Mouse (Mus musculus) MEL (cell line): ENCODE data around the gene Acvrl1. TPM values are rescaled to one million over a fixed set of nuclear protein-coding genes. Genes with fewer than 3 reads are reported as not detected.

Experiments
- DNase-seq: peaks from one replicate; pipeline ENCODE4 v3.0.0; 2011; ENCODE audit warnings: low read depth, low spot score
- H3K27ac ChIP-seq: 2 replicates; pipeline ENCODE4 v1.5.1; 2012; ENCODE audit warnings: low read depth, mild to moderate bottlenecking, control low read depth, low read length, moderate library complexity; ENCODE audit not compliant: control insufficient read depth
- H3K27me3 ChIP-seq, 2 experiments: fragments of 150-350 bp in 1 of 2; sonication (generic) in 1 of 2; 2 replicates each; pipeline ENCODE4 v1.6.1; 2012; ENCODE audit warnings: low read length in 2 of 2, mild to moderate bottlenecking in 2 of 2, improper control_type of control experiment in 1 of 2, moderate library complexity in 1 of 2; ENCODE audit not compliant: insufficient read depth in 2 of 2, control insufficient read depth in 1 of 2
- H3K36me3 ChIP-seq, 2 experiments: 2 replicates each; pipeline ENCODE4 v1.6.1; 2012 to 2014; ENCODE audit warnings: low read length in 2 of 2, improper control_type of control experiment in 1 of 2, inconsistent platforms in 1 of 2, mild to moderate bottlenecking in 1 of 2; ENCODE audit not compliant: insufficient read depth in 2 of 2, control insufficient read depth in 1 of 2
- H3K4me1 ChIP-seq, 2 experiments: fragments of 150-350 bp in 1 of 2; sonication (generic) in 1 of 2; 2 replicates each; pipeline ENCODE4 v1.6.1; 2012; ENCODE audit warnings: low read length in 2 of 2, improper control_type of control experiment in 1 of 2, mild to moderate bottlenecking in 1 of 2; ENCODE audit not compliant: insufficient read depth in 2 of 2, control insufficient read depth in 1 of 2
- H3K4me3 ChIP-seq, 2 experiments: fragments of 150-350 bp in 1 of 2; sonication (generic) in 1 of 2; 2 replicates each; pipeline ENCODE4 v1.5.1; 2012; ENCODE audit warnings: low read depth in 2 of 2, low read length in 2 of 2, mild to moderate bottlenecking in 2 of 2, moderate library complexity in 2 of 2, control low read depth in 1 of 2, improper control_type of control experiment in 1 of 2; ENCODE audit not compliant: control insufficient read depth in 1 of 2, insufficient read depth in 1 of 2
- H3K79me2 ChIP-seq: 2 replicates; pipeline ENCODE4 v1.6.1; 2012; ENCODE audit warnings: mild to moderate bottlenecking, low read length, moderate library complexity; ENCODE audit not compliant: control insufficient read depth, poor library complexity, insufficient read depth
- H3K9ac ChIP-seq: 2 replicates; pipeline ENCODE4 v1.6.1; 2012; ENCODE audit warnings: low read depth, mild to moderate bottlenecking, control low read depth, low read length, moderate library complexity; ENCODE audit not compliant: control insufficient read depth, poor library complexity, severe bottlenecking
- H3K9me3 ChIP-seq: fragments of 150-350 bp; sonication (generic); replicated peaks from 2 replicates; pipeline ENCODE4 v1.6.1; 2012; ENCODE audit warnings: mild to moderate bottlenecking, low read length, improper control_type of control experiment, moderate library complexity; ENCODE audit not compliant: insufficient read depth
- BHLHE40 ChIP-seq: IDR thresholded peaks from 2 replicates; pipeline ENCODE4 v1.6.1; 2012; ENCODE audit warnings: low read depth, mild to moderate bottlenecking, inconsistent platforms, low read length, improper control_type of control experiment, borderline replicate concordance
- CHD1 ChIP-seq: IDR thresholded peaks from 2 replicates; pipeline ENCODE4 v1.6.1; 2012; ENCODE audit warnings: low read depth, mild to moderate bottlenecking, inconsistent platforms, low read length, improper control_type of control experiment
- CHD2 ChIP-seq: IDR thresholded peaks from 2 replicates; pipeline ENCODE4 v1.6.1; 2011; ENCODE audit warnings: low read length, improper control_type of control experiment
- CTCF ChIP-seq, 3 experiments: IDR thresholded peaks in 2 of 3; conservative IDR thresholded peaks in 1 of 3; 2 replicates each; pipeline ENCODE4 v1.5.1; 2011 to 2012; ENCODE audit warnings: low read length in 3 of 3, low read depth in 2 of 3, mild to moderate bottlenecking in 2 of 3, improper control_type of control experiment in 1 of 3, inconsistent platforms in 1 of 3, mixed read lengths in 1 of 3, moderate library complexity in 1 of 3; ENCODE audit not compliant: control insufficient read depth in 1 of 3, insufficient read depth in 1 of 3, poor library complexity in 1 of 3, severe bottlenecking in 1 of 3
- EP300 ChIP-seq, 2 experiments: IDR thresholded peaks; 2 replicates each; pipeline ENCODE4 v1.6.1; 2011; ENCODE audit warnings: improper control_type of control experiment in 2 of 2, low read length in 2 of 2, low read depth in 1 of 2, mild to moderate bottlenecking in 1 of 2
- ETS1 ChIP-seq: IDR thresholded peaks from 2 replicates; pipeline ENCODE4 v1.6.1; 2012; ENCODE audit warnings: low read depth, mild to moderate bottlenecking, inconsistent platforms, low read length, improper control_type of control experiment, moderate library complexity
- GATA1 ChIP-seq: IDR thresholded peaks from 2 replicates; pipeline ENCODE4 v1.6.1; 2011; ENCODE audit warnings: low read depth, low read length, improper control_type of control experiment
- HCFC1 ChIP-seq: IDR thresholded peaks from 2 replicates; pipeline ENCODE4 v1.6.1; 2012; ENCODE audit warnings: low read depth, mild to moderate bottlenecking, inconsistent platforms, low read length, improper control_type of control experiment, moderate library complexity
- JUND ChIP-seq: IDR thresholded peaks from 2 replicates; pipeline ENCODE4 v1.6.1; 2011; ENCODE audit warnings: low read depth, mild to moderate bottlenecking, improper control_type of control experiment, low read length
- KAT2A ChIP-seq: conservative IDR thresholded peaks from 2 replicates; pipeline ENCODE4 v1.6.1; 2012; ENCODE audit warnings: low read depth, low read length, improper control_type of control experiment, inconsistent platforms
- MAFK ChIP-seq: IDR thresholded peaks from 2 replicates; pipeline ENCODE4 v1.6.1; 2011; ENCODE audit warnings: low read depth, mild to moderate bottlenecking, low read length, improper control_type of control experiment, borderline replicate concordance
- MAX ChIP-seq: IDR thresholded peaks from 2 replicates; pipeline ENCODE4 v1.6.1; 2011; ENCODE audit warnings: low read length, improper control_type of control experiment
- MAZ ChIP-seq: IDR thresholded peaks from 2 replicates; pipeline ENCODE4 v1.6.1; 2012; ENCODE audit warnings: low read depth, mild to moderate bottlenecking, inconsistent platforms, low read length, improper control_type of control experiment
- MEF2A ChIP-seq: IDR thresholded peaks from 2 replicates; pipeline ENCODE4 v1.6.1; 2014; ENCODE audit warnings: low read depth, mild to moderate bottlenecking, inconsistent platforms, low read length, improper control_type of control experiment; ENCODE audit not compliant: poor library complexity, insufficient replicate concordance, severe bottlenecking; ENCODE audit errors: extremely low read depth
- MXI1 ChIP-seq: IDR thresholded peaks from 2 replicates; pipeline ENCODE4 v1.6.1; 2011; ENCODE audit warnings: mild to moderate bottlenecking, low read depth, low read length, improper control_type of control experiment
- MYB ChIP-seq: IDR thresholded peaks from 2 replicates; pipeline ENCODE4 v1.6.1; 2011; ENCODE audit warnings: mild to moderate bottlenecking, low read depth, low read length, improper control_type of control experiment
- MYC ChIP-seq: IDR thresholded peaks from 2 replicates; pipeline ENCODE4 v1.6.1; 2011; ENCODE audit warnings: low read depth, mild to moderate bottlenecking, low read length, improper control_type of control experiment, moderate library complexity
- NELFE ChIP-seq: IDR thresholded peaks from 2 replicates; pipeline ENCODE4 v1.6.1; 2011; ENCODE audit warnings: low read depth, low read length, improper control_type of control experiment
- NRF1 ChIP-seq: IDR thresholded peaks from 2 replicates; pipeline ENCODE4 v1.6.1; 2014; ENCODE audit warnings: low read depth, mild to moderate bottlenecking, inconsistent platforms, low read length, improper control_type of control experiment, moderate library complexity; ENCODE audit not compliant: poor library complexity, insufficient read depth, severe bottlenecking
- POLR2A ChIP-seq, 2 experiments: IDR thresholded peaks; 2 replicates each; pipeline ENCODE4 v1.6.1; 2011 to 2012; ENCODE audit warnings: low read length in 2 of 2, mild to moderate bottlenecking in 2 of 2, control low read depth in 1 of 2, improper control_type of control experiment in 1 of 2, low read depth in 1 of 2, moderate library complexity in 1 of 2; ENCODE audit not compliant: control insufficient read depth in 1 of 2, insufficient read depth in 1 of 2, poor library complexity in 1 of 2
- POLR2AphosphoS2 ChIP-seq: IDR thresholded peaks from 2 replicates; pipeline ENCODE4 v1.6.1; 2011; ENCODE audit warnings: low read length, improper control_type of control experiment
- POLR2AphosphoS5 ChIP-seq: IDR thresholded peaks from 2 replicates; pipeline ENCODE4 v1.6.1; 2012; ENCODE audit warnings: low read depth, borderline replicate concordance, mild to moderate bottlenecking, inconsistent platforms, low read length, moderate library complexity, mixed read lengths
- RCOR1 ChIP-seq: IDR thresholded peaks from 2 replicates; pipeline ENCODE4 v1.6.1; 2012; ENCODE audit warnings: low read depth, mild to moderate bottlenecking, inconsistent platforms, low read length, improper control_type of control experiment
- TAL1 ChIP-seq: IDR thresholded peaks from 2 replicates; pipeline ENCODE4 v1.6.1; 2012; ENCODE audit warnings: mild to moderate bottlenecking, inconsistent platforms, low read length, moderate library complexity, mixed read lengths
- TBP ChIP-seq: IDR thresholded peaks from 2 replicates; pipeline ENCODE4 v1.8.0; 2011; ENCODE audit warnings: low read depth, low read length, improper control_type of control experiment
- UBTF ChIP-seq: IDR thresholded peaks from 2 replicates; pipeline ENCODE4 v1.6.1; 2012; ENCODE audit warnings: low read depth, mild to moderate bottlenecking, inconsistent platforms, low read length, improper control_type of control experiment, moderate library complexity, borderline replicate concordance; ENCODE audit not compliant: insufficient read depth
- USF1 ChIP-seq: IDR thresholded peaks from 2 replicates; pipeline ENCODE4 v1.6.1; 2014; ENCODE audit warnings: low read depth, mild to moderate bottlenecking, inconsistent platforms, low read length, improper control_type of control experiment, moderate library complexity
- USF2 ChIP-seq, 2 experiments: IDR thresholded peaks; 2 replicates each; pipeline ENCODE4 v1.6.1; 2011 to 2012; ENCODE audit warnings: improper control_type of control experiment in 2 of 2, low read length in 2 of 2, borderline replicate concordance in 1 of 2, inconsistent platforms in 1 of 2, low read depth in 1 of 2, mild to moderate bottlenecking in 1 of 2; ENCODE audit not compliant: insufficient read depth in 1 of 2
- ZC3H11A ChIP-seq: IDR thresholded peaks from 2 replicates; pipeline ENCODE4 v1.6.1; 2012; ENCODE audit warnings: low read depth, mild to moderate bottlenecking, inconsistent platforms, low read length, improper control_type of control experiment
- ZMIZ1 ChIP-seq: IDR thresholded peaks from 2 replicates; pipeline ENCODE4 v1.6.1; 2012; ENCODE audit warnings: low read depth, mild to moderate bottlenecking, inconsistent platforms, low read length, improper control_type of control experiment, moderate library complexity
- polyA plus RNA-seq, 2 experiments: library from polyadenylated mRNA; stranded (reverse) in 1 of 2; unstranded in 1 of 2; fragments of >175 nt in 1 of 2; fragments of >200 nt in 1 of 2; gene quantifications; 2 replicates each; pipeline versions ENCODE4 v1.2.1 to v1.2.4; 2012; ENCODE audit warnings: low replicate concordance in 2 of 2, low read depth in 1 of 2; ENCODE audit not compliant: insufficient read length in 2 of 2, insufficient read depth in 1 of 2, missing spikeins in 1 of 2
- total RNA-seq: library from RNA; depleted of rRNA; stranded (reverse); fragments of 300-350 nt; gene quantifications from 2 replicates; pipeline ENCODE4 v1.2.3, GENCODE M21; 2012

The Acvrl1 gene
- total and polyA plus RNA-seq, 3 experiments = 0.08 to 0.18 TPM; not detected in 1

GRCm38 (mm10) chr15:101151409-101152261, 23.3 kb downstream of the Acvrl1 start (continued):
- TF ChIP-seq TBP = peak; percentile 95
- TF ChIP-seq RCOR1 = no peak
- TF ChIP-seq MXI1 = no peak
- no peak for TF ChIP-seq MYB
- TF ChIP-seq, all 39 proteins: peak for 10

- Histone ChIP-seq H3K79me2 (no peaks in the 10 kb centered on the region; the same call in 1 of the 2 replicates), H3K9me3 (no peaks in the 10 kb centered on the region), H3K27me3 (no peaks in the 10 kb centered on the region), H3K4me3 (peak overlapping the region in 1 of 2 experiments; percentile 11; a peak in 1 of 4 replicates), H3K4me1 (peaks cover 46 to 54% of the 10 kb centered on the region in 2 experiments), H3K36me3 (peaks cover 0 to 44% of the 10 kb centered on the region in 2 experiments; a peak in 2 of 4 replicates), H3K9ac (peak overlapping the region; percentile 54), H3K27ac (peak overlapping the region; percentile 74)
- DNase-seq = peak; percentile 81
- TF ChIP-seq MAZ (no peak; the same call in none of the 2 replicates), POLR2AphosphoS5 (no peak), POLR2AphosphoS2 (peak; percentile 40; the same call in 1 of the 2 replicates), TBP (no peak; the same call in 1 of the 2 replicates), GATA1 (no peak), BHLHE40 (no peak), ZC3H11A (no peak), UBTF (no peak), MAFK (no peak), NRF1 (0 out of 2 replicates have a peak, but pooled peaks have one; percentile 13), NELFE (peak; percentile 63), CHD2 (no peak), CHD1 (0 out of 2 replicates have a peak, but pooled peaks have one; percentile 72), POLR2A (IDR thresholded peaks at IDR 0.05; ENCODE audit: control insufficient read depth in 1 of 2, insufficient read depth in 1 of 2, low read depth in 1 of 2, low read length in 2 of 2, poor library complexity in 1 of 2) (peak in 1 of 2 experiments; percentile 69; a peak in 2 of 4 replicates), USF1 (no peak), ETS1 (no peak), MEF2A (no peak), JUND (no peak), CTCF (IDR thresholded peaks at IDR 0.05 in 2 of 3, conservative IDR thresholded peaks at IDR 0.05 in 1 of 3; ENCODE audit: control insufficient read depth in 1 of 3, insufficient read depth in 1 of 3, low read depth in 2 of 3, low read length in 3 of 3, poor library complexity in 1 of 3, severe bottlenecking in 1 of 3) (no peak), EP300 (IDR thresholded peaks at IDR 0.05; ENCODE audit: low read depth in 1 of 2, low read length in 2 of 2) (peak; percentile 29 to 46; a peak in 3 of 4 replicates), MYC (peak; percentile 71; the same call in 1 of the 2 replicates), HCFC1 (0 out of 2 replicates have a peak, but pooled peaks have one; percentile 20), ZMIZ1 (peak; percentile 84), MAX (peak; percentile 85), USF2 (IDR thresholded peaks at IDR 0.05; ENCODE audit: borderline replicate concordance in 1 of 2, insufficient read depth in 1 of 2, low read depth in 1 of 2, low read length in 2 of 2) (no peak), TAL1 (no peak), KAT2A (no peak), MXI1 (no peak; the same call in 1 of the 2 replicates)
These were observed 26.6 kb downstream of the Acvrl1 start for GRCm38 (mm10) chr15:101154700-101155616.
